In genomic region chr2:72077490-72078139, GRCm38 (mm10) we compare ENCODE assay signal across 11 mouse cellular contexts.
"Had no signal": no experiment of that assay in that cellular context is flagged by ENCODE, and none has a peak within 500 bp of the region (broad histone marks: within the 10 kb centered on the region; RNA-seq: fewer than 3 reads in every experiment).

No protein-coding gene starts in this region.

- H3K36me3 ChIP-seq: kidney, embryonic 15.5 days; limb, embryonic 10.5 days; liver, embryonic 12.5 days; lung, embryonic 15.5 days had no signal

- H3K27ac ChIP-seq: kidney, embryonic 15.5 days; left cerebral cortex, adult 2 months; limb, embryonic 10.5 days; liver, embryonic 12.5 days; lung, embryonic 15.5 days had no signal

- H3K4me1 ChIP-seq: kidney, embryonic 15.5 days; limb, embryonic 10.5 days; liver, embryonic 12.5 days had no signal

- ATAC-seq: liver, embryonic 12.5 days had no signal

- H3K9me3 ChIP-seq: kidney, embryonic 15.5 days; limb, embryonic 10.5 days; liver, embryonic 12.5 days; lung, embryonic 15.5 days; megakaryocyte, embryonic 14.5 days had no signal

- H3K4me2 ChIP-seq: kidney, embryonic 15.5 days; liver, embryonic 12.5 days; lung, embryonic 15.5 days; midbrain, embryonic 11.5 days had no signal

- DNase-seq: kidney, adult 18-20 months; kidney, postnatal 14 days; thymus, adult 2 months; thymus, postnatal 25 days had no signal

- H3K4me3 ChIP-seq: kidney, embryonic 15.5 days; left cerebral cortex, adult 2 months; limb, embryonic 10.5 days; liver, embryonic 12.5 days; lung, embryonic 15.5 days; megakaryocyte, embryonic 14.5 days had no signal

- H3K27me3 ChIP-seq: kidney, embryonic 15.5 days; liver, embryonic 12.5 days; lung, embryonic 15.5 days had no signal

- H3K9ac ChIP-seq: kidney, embryonic 15.5 days; liver, embryonic 12.5 days; lung, embryonic 15.5 days had no signal
